Mouse (Mus musculus): ENCODE data around the gene Wnt1.

The Wnt1 gene

DNA sequence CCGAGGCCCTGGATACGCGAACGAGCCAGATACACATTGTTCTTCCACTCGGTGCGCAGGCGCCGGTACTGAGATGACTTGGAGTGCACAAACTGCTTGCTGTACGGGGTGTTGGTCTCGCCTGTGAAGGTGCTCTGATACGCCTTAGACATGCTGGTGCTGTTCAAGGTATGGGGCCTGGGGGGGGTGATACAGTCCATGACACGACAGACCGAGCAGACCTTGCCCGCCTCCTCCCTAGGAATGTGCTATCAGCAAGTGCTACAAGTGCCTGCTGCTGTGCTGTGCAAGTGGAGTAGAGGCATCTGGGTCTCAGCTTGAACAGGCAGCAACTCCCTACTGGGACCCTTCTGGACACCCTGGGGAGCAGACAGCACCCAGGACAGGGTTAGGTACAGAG, 45.6 kb downstream of the Wnt1 start:
- DNase-seq (ENCODE audit: low spot score in 2 of 2): no peak

DNA sequence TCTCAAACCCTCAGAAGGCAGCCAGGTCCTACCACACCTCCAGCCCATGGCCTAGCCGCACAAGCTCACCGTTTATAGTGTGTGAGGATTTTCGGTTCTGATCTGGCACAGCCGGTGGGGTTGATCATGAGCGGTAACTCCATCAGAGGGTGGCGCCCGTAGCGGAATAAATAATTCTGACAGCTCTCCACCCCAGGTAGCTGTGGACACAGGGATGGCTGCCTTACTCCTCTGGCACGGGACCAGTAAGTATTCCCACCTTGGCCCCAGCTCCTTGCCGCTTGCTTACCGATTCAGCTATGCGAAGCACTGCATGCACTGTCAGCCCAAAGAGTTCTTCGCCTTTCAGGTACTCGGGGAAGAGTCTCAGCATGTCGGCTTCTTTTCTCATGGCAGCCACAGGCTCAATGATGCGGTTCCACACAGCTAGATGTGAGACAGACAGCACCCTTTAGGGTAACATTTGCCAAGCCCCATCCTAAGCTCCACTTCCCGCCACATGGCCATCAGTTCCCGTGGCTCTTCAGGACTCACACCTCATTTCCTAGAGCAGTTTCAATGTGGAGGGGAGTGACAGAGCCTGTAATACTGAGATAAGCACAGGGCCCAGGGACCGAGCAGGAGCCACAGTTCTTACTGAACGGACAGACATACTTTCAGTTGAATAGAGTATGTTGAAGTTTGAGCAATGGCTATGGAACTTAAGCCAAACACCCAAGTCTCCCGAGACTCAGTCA, 47.5 kb downstream of the Wnt1 start:
- no peak for DNase-seq (ENCODE audit: low spot score in 2 of 2)

GRCm38 (mm10) chr15:98837743-98838103, 48.1 kb downstream of the Wnt1 start:
- no peak for DNase-seq (ENCODE audit: low spot score in 2 of 2)

- no peak for DNase-seq (ENCODE audit: low spot score in 2 of 2)
Measured at GRCm38 (mm10) chr15:98839161-98839560, 49.5 kb downstream of the Wnt1 start.

- DNase-seq (ENCODE audit: low spot score in 2 of 2): no peak
Measured at GRCm38 (mm10) chr15:98839671-98840585, 50.3 kb downstream of the Wnt1 start.
